Mouse (Mus musculus) C2C12 (cell line): ENCODE results near the gene Dlg5. TPM values are rescaled to one million over a fixed set of nuclear protein-coding genes. Genes with fewer than 3 reads are reported as not detected.

ENCODE experiments used
- H3K27me3 ChIP-seq: one replicate; pipeline ENCODE4 v1.6.1; 2011; ENCODE audit not compliant: control insufficient read depth, insufficient read depth, insufficient read length
- H3K36me3 ChIP-seq: one replicate; pipeline ENCODE4 v1.6.1; 2011; ENCODE audit not compliant: control insufficient read depth, insufficient read depth
- H3K4me3 ChIP-seq: one replicate; pipeline ENCODE4 v1.5.1; 2011; ENCODE audit warnings: mild to moderate bottlenecking, control low read depth; ENCODE audit not compliant: poor library complexity, insufficient read depth, severe bottlenecking
- H3K79me2 ChIP-seq: one replicate; pipeline ENCODE4 v1.6.1; 2011; ENCODE audit not compliant: control insufficient read depth, insufficient read depth
- H3K79me3 ChIP-seq: one replicate; pipeline ENCODE4 v1.6.1; 2011; ENCODE audit warnings: low read depth, control low read depth
- H3ac ChIP-seq: one replicate; pipeline ENCODE3; 2011; ENCODE audit warnings: low read depth; ENCODE audit not compliant: control insufficient read depth, insufficient read length
- CEBPB ChIP-seq: IDR thresholded peaks from one replicate; pipeline ENCODE4 v1.6.1; 2011; ENCODE audit warnings: low read depth, mild to moderate bottlenecking, control low read depth, moderate library complexity
- CTCF ChIP-seq: IDR thresholded peaks from one replicate; pipeline ENCODE4 v1.5.1; 2011; ENCODE audit not compliant: control insufficient read depth, insufficient read depth, insufficient read length
- FOSL1 ChIP-seq: IDR thresholded peaks from one replicate; pipeline ENCODE4 v1.8.0; 2011; ENCODE audit warnings: mild to moderate bottlenecking, low read length; ENCODE audit not compliant: poor library complexity, insufficient read depth, severe bottlenecking
- MAX ChIP-seq: IDR thresholded peaks from one replicate; pipeline ENCODE4 v1.6.1; 2011; ENCODE audit warnings: mild to moderate bottlenecking, control low read depth
- MYOD1 ChIP-seq: IDR thresholded peaks from one replicate; pipeline ENCODE4 v1.6.1; 2011; ENCODE audit warnings: low read depth; ENCODE audit not compliant: control insufficient read depth, insufficient read length
- MYOG ChIP-seq: IDR thresholded peaks from one replicate; pipeline ENCODE4 v1.6.1; 2011; ENCODE audit not compliant: control insufficient read depth, insufficient read length; ENCODE audit errors: extremely low read depth
- USF1 ChIP-seq: IDR thresholded peaks from one replicate; pipeline ENCODE4 v1.6.1; 2011; ENCODE audit warnings: low read depth, mild to moderate bottlenecking, control low read depth, moderate library complexity
- polyA plus RNA-seq: library from polyadenylated mRNA; unstranded; fragments of >200 nt; fragmentation: generic; extraction: Trizol; gene quantifications from one replicate; pipeline ENCODE4 v1.2.1, GENCODE M21; 2012; ENCODE audit warnings: missing spikeins

Gene Dlg5
- polyA plus RNA-seq, 1 experiment, result 59.6 TPM

DNA sequence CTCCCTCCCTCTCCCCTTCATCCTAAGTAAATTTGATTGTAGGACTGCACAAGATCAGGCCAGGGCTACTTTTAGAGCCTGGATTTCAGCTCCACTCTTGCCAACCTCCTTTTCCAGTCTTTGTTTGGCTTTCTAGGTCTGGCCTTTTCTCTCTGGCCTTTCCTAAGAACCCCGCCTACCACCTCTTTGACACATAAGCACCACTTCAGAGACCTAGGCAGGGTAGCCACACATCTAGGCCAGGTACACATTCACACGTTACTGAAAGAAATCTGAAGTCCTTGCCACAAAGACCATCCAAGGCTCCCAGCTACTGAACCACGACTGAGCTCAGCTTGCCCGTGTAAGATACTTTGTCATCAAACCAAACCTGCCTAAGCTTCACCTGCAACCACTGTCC is 14.7 kb upstream of the Dlg5 start:
- TF ChIP-seq CEBPB (no peak), MYOD1 (no peak), CTCF (no peak), MYOG (no peak), MAX (no peak), USF1 (no peak), FOSL1 (no peak)
- Histone ChIP-seq H3K79me2 (no peaks in the 10 kb centered on the region), H3K36me3 (no peaks in the 10 kb centered on the region), H3ac (no peak overlapping the region), H3K79me3 (no peaks in the 10 kb centered on the region), H3K27me3 (peaks cover 3% of the 10 kb centered on the region), H3K4me3 (no peak overlapping the region)

DNA sequence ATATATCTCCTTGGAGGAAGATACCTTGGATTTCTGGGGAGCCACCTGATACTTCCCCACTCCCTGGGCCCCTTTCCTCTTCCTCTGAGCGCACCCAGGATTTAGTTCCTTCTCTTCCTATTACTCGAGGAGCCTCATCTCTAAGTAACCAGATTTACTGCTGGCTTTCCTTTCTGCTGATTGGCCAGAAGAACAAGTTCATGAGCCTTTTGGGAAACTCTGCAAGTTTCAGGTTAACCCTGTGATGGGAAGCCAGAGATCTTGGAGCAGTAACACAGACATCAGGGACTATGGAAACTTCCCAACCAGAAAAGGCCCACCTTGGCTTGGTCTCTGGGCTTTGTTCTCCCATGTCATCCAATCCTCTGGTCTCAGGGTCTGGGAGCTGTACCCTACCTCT is 10.2 kb upstream of the Dlg5 start:
- TF ChIP-seq USF1, result no peak
- TF ChIP-seq MYOG, result no peak
- no peak for TF ChIP-seq MYOD1
- no peak for TF ChIP-seq MAX
- TF ChIP-seq FOSL1, result no peak
- TF ChIP-seq CEBPB, result no peak
- TF ChIP-seq CTCF, result no peak
- Histone ChIP-seq H3K79me2 (no peaks in the 10 kb centered on the region), H3K27me3 (no peaks in the 10 kb centered on the region), H3K79me3 (no peaks in the 10 kb centered on the region), H3K4me3 (no peak overlapping the region), H3ac (no peak overlapping the region), H3K36me3 (no peaks in the 10 kb centered on the region)

DNA sequence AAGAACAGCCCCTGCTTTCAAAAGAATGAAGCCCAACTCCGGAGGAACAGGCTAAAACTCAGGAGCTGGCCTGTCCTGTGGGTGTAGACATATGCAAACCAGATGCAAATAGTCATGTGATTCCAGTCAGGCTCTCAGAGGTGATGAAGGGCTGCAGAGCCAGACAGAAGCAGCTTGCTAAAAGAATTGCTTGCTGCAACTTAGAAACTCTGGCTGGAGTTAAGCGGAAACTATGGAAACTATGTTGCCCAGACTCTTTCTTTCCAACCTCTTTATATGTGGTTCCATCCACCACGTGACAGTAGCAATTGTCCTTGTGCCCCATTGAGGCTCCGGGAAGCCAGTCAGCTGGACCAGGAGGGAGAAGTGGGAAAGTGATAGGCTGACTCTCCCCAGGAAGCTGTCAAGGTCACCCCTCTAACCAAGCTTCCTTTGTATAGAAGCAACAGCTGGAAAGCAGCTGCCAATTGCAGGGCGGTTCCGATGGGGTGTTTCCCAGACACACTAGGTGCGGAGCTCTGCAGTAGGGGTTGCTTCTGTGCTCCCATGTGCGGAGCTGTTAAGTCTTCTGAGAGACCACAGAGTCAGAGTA is 8.0 kb upstream of the Dlg5 start:
- no peaks in the 10 kb centered on the region for H3K36me3 ChIP-seq
- H3K4me3 ChIP-seq, result no peak overlapping the region
- H3K27me3 ChIP-seq, result no peaks in the 10 kb centered on the region
- TF ChIP-seq CTCF (no peak), USF1 (peak; percentile 74), MYOD1 (no peak), CEBPB (no peak)
- H3K79me3 ChIP-seq, result no peaks in the 10 kb centered on the region
- H3ac ChIP-seq, result no peak overlapping the region
- no peaks in the 10 kb centered on the region for H3K79me2 ChIP-seq

DNA sequence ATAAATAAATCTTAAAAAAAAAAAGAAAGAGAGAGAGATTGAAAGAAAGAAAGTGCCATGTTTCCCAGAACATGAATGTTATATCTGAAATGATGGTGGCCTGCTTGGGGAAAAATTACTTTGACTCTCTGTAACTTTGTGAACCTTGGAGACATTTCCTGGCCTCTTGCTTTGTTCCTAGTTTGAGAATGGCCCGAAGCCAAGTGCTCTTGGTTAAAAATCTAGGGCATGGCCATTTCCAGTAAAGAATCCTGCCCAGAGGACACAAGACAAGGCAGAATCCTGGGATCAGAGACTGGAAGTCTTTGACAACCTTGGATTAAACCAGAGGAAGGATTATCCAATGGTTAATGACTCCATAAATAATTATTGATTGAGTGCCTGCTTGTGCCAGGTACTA is 5.6 kb upstream of the Dlg5 start:
- H3K4me3 ChIP-seq, result no peak overlapping the region
- no peaks in the 10 kb centered on the region for H3K36me3 ChIP-seq
- TF ChIP-seq FOSL1 (no peak), MYOD1 (no peak), CTCF (no peak), CEBPB (no peak), MAX (no peak), USF1 (no peak), MYOG (no peak)

DNA sequence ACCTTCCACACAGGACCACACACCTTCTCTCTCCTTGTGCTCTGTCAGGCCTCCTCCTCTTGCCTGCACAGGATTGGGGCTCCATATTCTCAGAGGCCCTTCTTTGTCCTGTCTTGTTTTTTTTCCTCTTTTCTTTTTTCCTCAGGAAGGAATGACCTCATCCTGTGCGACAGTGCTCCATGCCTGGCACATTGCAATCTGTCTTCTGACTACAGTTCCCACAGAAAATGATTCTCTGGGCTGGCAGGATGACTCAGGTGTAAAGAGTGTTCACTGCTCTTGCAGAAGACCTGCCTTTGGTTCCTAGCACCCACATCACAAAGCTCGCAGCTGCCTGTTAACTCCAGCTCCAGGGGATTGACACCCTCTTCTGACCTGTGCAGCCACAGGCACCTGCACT is 4.2 kb upstream of the Dlg5 start:
- H3K36me3 ChIP-seq, result no peaks in the 10 kb centered on the region
- no peak overlapping the region for H3ac ChIP-seq
- TF ChIP-seq CEBPB, result no peak
- TF ChIP-seq MYOG, result no peak
- TF ChIP-seq MAX, result no peak
- no peak for TF ChIP-seq FOSL1
- TF ChIP-seq MYOD1, result no peak
- no peak for TF ChIP-seq CTCF
- no peak for TF ChIP-seq USF1
- H3K27me3 ChIP-seq, result no peaks in the 10 kb centered on the region
- H3K4me3 ChIP-seq, result no peak overlapping the region
- peaks cover 13% of the 10 kb centered on the region for H3K79me2 ChIP-seq
- H3K79me3 ChIP-seq, result peaks cover 6% of the 10 kb centered on the region

More for the DNA sequence above, 5.6 kb upstream of the Dlg5 start:
- no peaks in the 10 kb centered on the region for H3K79me3 ChIP-seq
- H3ac ChIP-seq, result no peak overlapping the region
- no peaks in the 10 kb centered on the region for H3K79me2 ChIP-seq
- H3K27me3 ChIP-seq, result no peaks in the 10 kb centered on the region

DNA sequence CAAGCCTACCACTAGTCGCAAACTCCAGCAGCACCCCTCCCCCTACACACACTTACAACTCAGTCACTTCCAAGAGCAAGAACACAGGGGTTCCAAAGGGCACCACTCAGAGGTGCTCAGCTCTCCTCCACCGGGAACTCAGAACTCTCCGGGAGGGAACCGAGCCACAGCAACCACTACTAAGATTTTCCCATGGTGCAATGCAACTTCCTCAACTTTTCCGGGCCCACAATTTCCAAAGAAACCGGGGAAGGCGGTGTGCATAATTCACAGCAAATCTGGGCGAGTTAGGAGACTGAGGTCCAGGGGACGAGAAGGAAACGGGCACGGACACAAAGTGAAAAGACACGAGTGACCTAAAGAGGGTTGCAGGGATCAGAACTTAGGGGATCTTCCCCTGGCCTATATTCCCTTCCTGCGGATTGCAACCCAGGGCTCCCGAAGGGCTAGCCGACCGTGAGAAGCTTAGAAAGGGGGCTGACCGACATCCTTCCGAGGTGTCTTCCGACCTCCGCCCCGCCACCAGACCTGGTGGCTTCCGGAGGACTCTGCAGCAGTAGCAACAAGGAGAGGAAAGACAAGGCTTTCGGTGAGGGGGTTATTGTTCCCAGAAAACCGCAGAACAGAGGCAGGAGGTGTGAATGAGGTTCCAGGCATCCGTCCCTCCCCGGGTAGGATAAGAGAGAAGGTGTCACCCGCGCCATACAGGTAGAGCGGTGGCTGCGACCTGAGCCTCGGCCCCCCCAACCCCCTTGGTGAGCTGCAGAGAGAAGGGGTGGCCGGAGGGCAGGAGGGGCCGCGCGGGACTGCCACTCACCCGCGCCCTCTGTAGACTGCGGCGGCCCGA is 1.2 kb downstream of the Dlg5 start:
- Histone ChIP-seq H3K4me3 (peak overlapping the region; percentile 61), H3ac (peak overlapping the region; percentile 90), H3K79me2 (peaks cover 67% of the 10 kb centered on the region), H3K27me3 (no peaks in the 10 kb centered on the region), H3K36me3 (peaks cover 34% of the 10 kb centered on the region), H3K79me3 (peaks cover 57% of the 10 kb centered on the region)
- TF ChIP-seq CTCF (no peak), MYOD1 (no peak)
